Mouse (Mus musculus) ES-E14 (cell line): Measurements from ENCODE around the gene Agl. TPM values are rescaled to one million over a fixed set of nuclear protein-coding genes. Genes with fewer than 3 reads are reported as not detected.

Experiments
- DNase-seq: peaks from one replicate; pipeline ENCODE4 v3.0.0-alpha.2; 2013; ENCODE audit warnings: low read depth, low spot score
- H3K27ac ChIP-seq: 2 replicates; pipeline ENCODE4 v1.5.1; 2012; ENCODE audit warnings: low read depth, mild to moderate bottlenecking, low read length, moderate library complexity, mixed read lengths; ENCODE audit not compliant: poor library complexity, insufficient read depth, severe bottlenecking
- H3K36me3 ChIP-seq: 2 replicates; pipeline ENCODE4 v1.6.1; 2012; ENCODE audit warnings: mild to moderate bottlenecking, low read length, moderate library complexity, mixed read lengths; ENCODE audit not compliant: control insufficient read depth, poor library complexity, insufficient read depth, severe bottlenecking
- H3K4me1 ChIP-seq, 2 experiments: fragments of 150-350 bp in 1 of 2; sonication (generic) in 1 of 2; 2 replicates each; pipeline ENCODE4 v1.6.1; 2012; ENCODE audit warnings: low read length in 2 of 2, mild to moderate bottlenecking in 1 of 2, mixed read lengths in 1 of 2; ENCODE audit not compliant: control insufficient read depth in 2 of 2, insufficient read depth in 2 of 2, poor library complexity in 1 of 2
- H3K4me3 ChIP-seq, 2 experiments: fragments of 150-350 bp in 1 of 2; sonication (generic) in 1 of 2; 2 replicates each; pipeline ENCODE4 v1.5.1; 2012; ENCODE audit warnings: low read length in 2 of 2, low read depth in 1 of 2, mild to moderate bottlenecking in 1 of 2, mixed read lengths in 1 of 2; ENCODE audit not compliant: insufficient read depth in 1 of 2, poor library complexity in 1 of 2, severe bottlenecking in 1 of 2
- H3K9ac ChIP-seq: 2 replicates; pipeline ENCODE4 v1.6.1; 2012; ENCODE audit warnings: low read depth, mild to moderate bottlenecking, low read length, mixed read lengths; ENCODE audit not compliant: poor library complexity, insufficient read depth, severe bottlenecking
- H3K9me3 ChIP-seq: fragments of 150-350 bp; sonication (generic); 2 replicates; pipeline ENCODE4 v1.6.1; 2012; ENCODE audit warnings: low read depth, mild to moderate bottlenecking, low read length; ENCODE audit not compliant: control insufficient read depth, insufficient read depth
- CHD2 ChIP-seq: IDR thresholded peaks from 2 replicates; pipeline ENCODE4 v1.6.1; 2014; ENCODE audit warnings: mild to moderate bottlenecking, low read depth, low read length, inconsistent platforms
- HCFC1 ChIP-seq: IDR thresholded peaks from 2 replicates; pipeline ENCODE4 v1.6.1; 2012; ENCODE audit warnings: low read length, inconsistent platforms, borderline replicate concordance; ENCODE audit not compliant: insufficient read depth
- MAFK ChIP-seq: IDR thresholded peaks from 2 replicates; pipeline ENCODE4 v1.6.1; 2014; ENCODE audit warnings: mild to moderate bottlenecking, low read depth, low read length, inconsistent platforms; ENCODE audit not compliant: insufficient read depth
- ZC3H11A ChIP-seq: IDR thresholded peaks from 2 replicates; pipeline ENCODE4 v1.6.1; 2012; ENCODE audit warnings: low read depth, mild to moderate bottlenecking, inconsistent platforms, low read length, borderline replicate concordance
- ZNF384 ChIP-seq: IDR thresholded peaks from 2 replicates; pipeline ENCODE4 v1.6.1; 2012; ENCODE audit warnings: low read depth, low read length, inconsistent platforms
- in situ Hi-C, 2 experiments: fragments of 600-800 bp; cut with MboI; formaldehyde crosslinking; loops; one replicate each; pipeline ENCODE4 v1.15.1; 2025; ENCODE audit warnings: low sequenced_read_pairs in 2 of 2, inconsistent platforms in 1 of 2; ENCODE audit not compliant: unreplicated experiment in 2 of 2
- total RNA-seq: library from RNA; depleted of rRNA; stranded (reverse); fragments of 300-350 nt; gene quantifications from 2 replicates; pipeline ENCODE4 v1.2.3, GENCODE M21; 2012

Agl gene
- total RNA-seq, 1 experiment, result 5.6 TPM

DNA sequence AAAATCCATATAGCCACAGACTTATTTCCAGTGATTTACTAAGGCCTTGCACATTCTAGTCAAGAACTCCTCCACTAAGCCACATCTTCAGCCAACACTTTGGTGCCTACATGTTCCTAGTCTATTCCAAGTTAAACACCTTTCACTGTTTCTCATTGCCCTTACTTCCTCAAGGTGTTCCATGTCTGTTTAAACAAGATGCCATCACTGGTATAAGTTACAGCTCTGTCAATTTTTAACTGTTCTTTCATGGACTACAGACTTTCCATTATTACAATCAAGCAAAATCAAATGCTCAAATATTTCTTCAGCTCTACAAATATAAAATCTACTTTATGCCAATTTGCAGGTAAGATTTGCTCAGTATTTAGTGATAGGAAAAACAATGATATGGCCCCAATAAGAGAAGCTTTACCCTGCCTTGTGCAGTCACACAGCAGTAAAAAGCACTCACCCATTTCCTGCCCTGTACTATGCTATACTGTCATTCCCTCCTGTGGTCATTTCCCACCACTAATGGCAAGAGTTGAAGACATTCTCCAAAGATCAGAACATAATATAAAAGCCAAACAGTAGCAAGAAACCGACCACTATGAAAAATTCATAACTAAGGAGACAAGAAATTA, 105.2 kb downstream of the Agl start:
- in situ Hi-C loops, result no loop called here
- Histone ChIP-seq H3K4me1 (peaks cover 2 to 4% of the 10 kb centered on the region in 2 experiments; a peak in 2 of 4 replicates), H3K9ac (no peak overlapping the region), H3K9me3 (no peaks in the 10 kb centered on the region), H3K36me3 (no peaks in the 10 kb centered on the region), H3K27ac (no peak overlapping the region), H3K4me3 (no peak overlapping the region)
- no peak for DNase-seq
- TF ChIP-seq CHD2, result no peak

GRCm38 (mm10) chr3:116701601-116702000, 106.4 kb downstream of the Agl start:
- in situ Hi-C loops, result no loop called here
- H3K4me3 ChIP-seq, result no peak overlapping the region
- no peak for DNase-seq
- H3K4me1 ChIP-seq, result peaks cover 2 to 4% of the 10 kb centered on the region in 2 experiments; a peak in 2 of 4 replicates
- H3K9me3 ChIP-seq, result no peaks in the 10 kb centered on the region
- no peak overlapping the region for H3K27ac ChIP-seq
- H3K36me3 ChIP-seq, result no peaks in the 10 kb centered on the region
- no peak overlapping the region for H3K9ac ChIP-seq
- TF ChIP-seq MAFK (no peak), ZNF384 (no peak), CHD2 (no peak), HCFC1 (no peak), ZC3H11A (no peak)

DNA sequence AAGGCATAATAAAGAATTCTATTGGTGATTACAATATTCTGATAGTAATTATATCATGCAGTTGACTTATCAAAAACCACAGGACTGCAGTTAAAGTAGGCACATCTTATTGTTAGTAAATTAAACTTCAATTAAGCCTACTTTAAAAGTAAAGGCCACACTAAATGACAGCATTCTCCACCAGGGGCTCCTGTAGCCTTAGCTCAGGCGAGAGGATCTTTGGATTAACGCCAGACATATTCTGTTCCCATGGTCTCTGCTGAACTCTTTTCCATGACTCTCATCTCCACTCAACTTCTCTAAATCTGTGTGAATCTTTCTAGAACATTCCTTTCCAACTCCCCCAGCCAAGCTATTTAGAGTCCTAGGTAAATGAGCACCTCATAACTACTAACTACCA, 109.2 kb downstream of the Agl start:
- Histone ChIP-seq H3K4me1 (0 out of 4 replicates have a peak, but pooled peaks cover 0 to 2% of the 10 kb centered on the region in 2 experiments), H3K36me3 (no peaks in the 10 kb centered on the region), H3K27ac (no peak overlapping the region), H3K9ac (no peak overlapping the region), H3K4me3 (no peak overlapping the region), H3K9me3 (no peaks in the 10 kb centered on the region)
- in situ Hi-C loops, result no loop called here
- no peak for DNase-seq
- TF ChIP-seq ZC3H11A (no peak), ZNF384 (no peak)

- H3K9me3 ChIP-seq, result no peaks in the 10 kb centered on the region
- H3K27ac ChIP-seq, result no peak overlapping the region
- no peak overlapping the region for H3K9ac ChIP-seq
- TF ChIP-seq ZC3H11A (no peak), HCFC1 (no peak), CHD2 (no peak)
- no peak for DNase-seq
- H3K4me3 ChIP-seq, result no peak overlapping the region
- H3K4me1 ChIP-seq, result 0 out of 4 replicates have a peak, but pooled peaks cover 0 to 2% of the 10 kb centered on the region in 2 experiments
- in situ Hi-C loops, result no loop called here
- H3K36me3 ChIP-seq, result no peaks in the 10 kb centered on the region
Measured at GRCm38 (mm10) chr3:116695666-116695985, 112.3 kb downstream of the Agl start.

DNA sequence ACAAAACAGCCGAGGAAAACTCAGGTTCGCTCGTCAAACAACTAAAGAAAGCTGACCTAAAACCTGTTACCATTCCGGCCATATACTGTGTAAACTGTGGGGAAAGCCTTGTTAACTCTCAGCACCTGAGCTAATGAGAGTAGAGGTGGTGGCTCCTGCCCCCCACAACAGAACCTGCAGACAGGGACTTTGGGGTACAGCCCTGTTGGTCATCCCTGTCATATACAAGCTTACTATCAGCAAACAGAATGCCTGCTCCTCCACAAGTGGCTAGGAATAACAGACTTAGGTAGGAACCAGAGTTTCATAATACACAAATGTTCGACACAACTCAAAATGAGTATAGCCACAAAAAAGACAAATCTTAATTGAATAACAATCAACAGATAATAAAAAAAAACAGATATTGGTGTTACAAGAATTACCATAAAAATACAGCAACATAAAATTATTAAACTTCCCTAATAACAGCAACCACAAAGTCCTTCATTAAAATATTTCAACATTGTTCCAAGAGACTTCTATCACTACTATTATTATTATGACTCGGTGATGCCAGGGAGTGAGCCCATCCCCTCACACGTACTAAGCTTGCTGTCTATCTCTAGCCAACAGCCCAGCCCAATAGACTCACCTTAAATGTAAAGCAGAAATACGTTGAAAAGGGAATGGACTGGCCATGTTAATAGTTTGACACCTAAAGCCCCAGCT, 112.9 kb downstream of the Agl start:
- H3K27ac ChIP-seq, result no peak overlapping the region
- H3K9ac ChIP-seq, result no peak overlapping the region
- no peaks in the 10 kb centered on the region for H3K36me3 ChIP-seq
- H3K4me3 ChIP-seq, result no peak overlapping the region
- H3K9me3 ChIP-seq, result no peaks in the 10 kb centered on the region
- TF ChIP-seq CHD2 (no peak), MAFK (no peak), ZNF384 (no peak), ZC3H11A (no peak), HCFC1 (no peak)
- DNase-seq, result no peak
- H3K4me1 ChIP-seq, result 0 out of 4 replicates have a peak, but pooled peaks cover 0 to 2% of the 10 kb centered on the region in 2 experiments
- in situ Hi-C loops, result no loop called here
